Mouse (Mus musculus) testis, adult 2 months (tissue): Measurements from ENCODE around the gene Trnp1.

Experiments used
- CTCF ChIP-seq: fragments of 200-500 bp; IDR thresholded peaks from 2 replicates; pipeline ENCODE4 v1.5.1; 2012; ENCODE audit warnings: low read depth, mild to moderate bottlenecking, inconsistent platforms, low read length, moderate library complexity; ENCODE audit not compliant: control insufficient read depth, insufficient read depth, insufficient replicate concordance
- POLR2A ChIP-seq: fragments of 200-500 bp; IDR thresholded peaks from 2 replicates; pipeline ENCODE4 v1.6.1; 2012; ENCODE audit warnings: low read depth, mild to moderate bottlenecking, inconsistent platforms, low read length, moderate library complexity; ENCODE audit not compliant: control insufficient read depth

- TF ChIP-seq CTCF (no peak), POLR2A (no peak)
Measured at GRCm38 (mm10) chr4:133461362-133461761, 37.0 kb downstream of the Trnp1 start.
